Mouse (Mus musculus): ENCODE data around the gene Gab2. TPM values are rescaled to one million over a fixed set of nuclear protein-coding genes. Genes with fewer than 3 reads are reported as not detected.

The Gab2 gene
- total and polyA plus RNA-seq, 3 experiments, result 0.12 to 0.50 (median 0.30) TPM

- no peaks in the 10 kb centered on the region for H3K36me3 ChIP-seq (replicated peaks in 1 of 2; ENCODE audit: control insufficient read depth in 1 of 2, insufficient read depth in 1 of 2, low read length in 1 of 2)
- H3K4me1 ChIP-seq (ENCODE audit: control insufficient read depth in 1 of 2, insufficient read depth in 2 of 2), result peaks cover 10 to 27% of the 10 kb centered on the region in 2 experiments; a peak in 3 of 4 replicates
- no peaks in the 10 kb centered on the region for H3K27me3 ChIP-seq (replicated peaks)
- no peak for DNase-seq (ENCODE audit: extremely low read depth)
- in situ Hi-C loops (cut with MboI; ENCODE audit: low pct_ligation_motif_present, low pct_unique_long_range_greater_than_20kb, low sequenced_read_pairs) (no loop called here), dilution Hi-C loops (cut with MboI; ENCODE audit: extremely low pct_ligation_motif_present, extremely low pct_unique_long_range_greater_than_20kb, low sequenced_read_pairs) (no loop called here)
- no peak overlapping the region; the same call in 1 of the 2 replicates for H3K9ac ChIP-seq (ENCODE audit: insufficient read depth, low read depth)
- H3K79me2 ChIP-seq (replicated peaks; ENCODE audit: control insufficient read depth, extremely low read depth, insufficient read depth, poor library complexity, severe bottlenecking), result no peaks in the 10 kb centered on the region
- no peak overlapping the region for H3K4me2 ChIP-seq (ENCODE audit: insufficient read depth, low read depth, poor library complexity, severe bottlenecking)
- no peak overlapping the region for H3K4me3 ChIP-seq (replicated peaks in 1 of 3; ENCODE audit: low read depth in 2 of 3, low read length in 2 of 3, poor library complexity in 1 of 3)
- no peaks in the 10 kb centered on the region for H3K9me3 ChIP-seq (replicated peaks; ENCODE audit: low read length)
- TF ChIP-seq ELF1 (IDR thresholded peaks at IDR 0.05; ENCODE audit: low read depth, low read length) (no peak), ZMIZ1 (IDR thresholded peaks at IDR 0.05; ENCODE audit: low read depth, low read length) (no peak), TCF12 (IDR thresholded peaks at IDR 0.05; ENCODE audit: low read depth, low read length) (no peak), MAX (IDR thresholded peaks at IDR 0.05; ENCODE audit: low read length) (no peak), EP300 (IDR thresholded peaks at IDR 0.05; ENCODE audit: low read length) (no peak), KAT2A (IDR thresholded peaks at IDR 0.05; ENCODE audit: insufficient replicate concordance, low read length) (no peak), CTCF (conservative IDR thresholded peaks at IDR 0.05 in 1 of 2, IDR thresholded peaks at IDR 0.05 in 1 of 2; ENCODE audit: low read depth in 2 of 2, low read length in 2 of 2) (no peak), TBP (conservative IDR thresholded peaks at IDR 0.05; ENCODE audit: low read depth, low read length) (no peak), MAFK (IDR thresholded peaks at IDR 0.05; ENCODE audit: insufficient replicate concordance, low read length) (no peak), NELFE (IDR thresholded peaks at IDR 0.05; ENCODE audit: low read depth, low read length) (no peak), SIN3A (IDR thresholded peaks at IDR 0.05; ENCODE audit: low read length) (no peak), ZNF384 (IDR thresholded peaks at IDR 0.05; ENCODE audit: low read depth, low read length) (no peak), IRF4 (IDR thresholded peaks at IDR 0.05; ENCODE audit: low read depth, low read length) (no peak)
- no peak overlapping the region for H3K27ac ChIP-seq (ENCODE audit: insufficient read depth, low read depth)
Measured at GRCm38 (mm10) chr7:97301321-97301720, 219.9 kb downstream of the Gab2 start.

GRCm38 (mm10) chr7:97302261-97302660 lies 220.9 kb downstream of the Gab2 start:
- in situ Hi-C loops (cut with MboI; ENCODE audit: low pct_ligation_motif_present, low pct_unique_long_range_greater_than_20kb, low sequenced_read_pairs), result no loop called here
- no peak for DNase-seq (ENCODE audit: extremely low read depth)
- Histone ChIP-seq H3K9me3 (replicated peaks; ENCODE audit: low read length) (no peaks in the 10 kb centered on the region), H3K9ac (ENCODE audit: insufficient read depth, low read depth) (no peak overlapping the region), H3K4me3 (replicated peaks in 1 of 3; ENCODE audit: low read depth in 2 of 3, low read length in 2 of 3, poor library complexity in 1 of 3) (no peak overlapping the region), H3K36me3 (replicated peaks in 1 of 2; ENCODE audit: control insufficient read depth in 1 of 2, insufficient read depth in 1 of 2, low read length in 1 of 2) (no peaks in the 10 kb centered on the region), H3K27ac (ENCODE audit: insufficient read depth, low read depth) (no peak overlapping the region), H3K4me2 (ENCODE audit: insufficient read depth, low read depth, poor library complexity, severe bottlenecking) (no peak overlapping the region), H3K27me3 (replicated peaks) (no peaks in the 10 kb centered on the region), H3K79me2 (replicated peaks; ENCODE audit: control insufficient read depth, extremely low read depth, insufficient read depth, poor library complexity, severe bottlenecking) (no peaks in the 10 kb centered on the region), H3K4me1 (ENCODE audit: control insufficient read depth in 1 of 2, insufficient read depth in 2 of 2) (peaks cover 10 to 27% of the 10 kb centered on the region in 2 experiments; a peak in 3 of 4 replicates)
- TF ChIP-seq USF2 (conservative IDR thresholded peaks at IDR 0.05; ENCODE audit: low read depth, low read length) (no peak), JUN (IDR thresholded peaks at IDR 0.05; ENCODE audit: insufficient read depth, low read depth, low read length) (no peak), MEF2A (IDR thresholded peaks at IDR 0.05; ENCODE audit: borderline replicate concordance, low read depth, low read length) (no peak), IRF4 (IDR thresholded peaks at IDR 0.05; ENCODE audit: low read depth, low read length) (no peak), NRF1 (IDR thresholded peaks at IDR 0.05; ENCODE audit: low read depth, low read length) (no peak), UBTF (IDR thresholded peaks at IDR 0.05; ENCODE audit: low read depth, low read length) (no peak), JUND (conservative IDR thresholded peaks at IDR 0.05; ENCODE audit: low read depth, low read length) (no peak), EP300 (IDR thresholded peaks at IDR 0.05; ENCODE audit: low read length) (no peak), SMC3 (IDR thresholded peaks at IDR 0.05; ENCODE audit: low read depth, low read length) (no peak), BHLHE40 (IDR thresholded peaks at IDR 0.05; ENCODE audit: low read depth, low read length) (no peak), MYC (IDR thresholded peaks at IDR 0.05; ENCODE audit: low read depth, low read length) (no peak), SIN3A (IDR thresholded peaks at IDR 0.05; ENCODE audit: low read length) (no peak), ZNF384 (IDR thresholded peaks at IDR 0.05; ENCODE audit: low read depth, low read length) (no peak), CTCF (conservative IDR thresholded peaks at IDR 0.05 in 1 of 2, IDR thresholded peaks at IDR 0.05 in 1 of 2; ENCODE audit: low read depth in 2 of 2, low read length in 2 of 2) (no peak), MAZ (IDR thresholded peaks at IDR 0.05; ENCODE audit: low read depth, low read length) (no peak), TCF12 (IDR thresholded peaks at IDR 0.05; ENCODE audit: low read depth, low read length) (no peak), ZKSCAN1 (IDR thresholded peaks at IDR 0.05; ENCODE audit: borderline replicate concordance, low read depth, low read length) (no peak), MAFK (IDR thresholded peaks at IDR 0.05; ENCODE audit: insufficient replicate concordance, low read length) (no peak)
- dilution Hi-C loops (cut with MboI; ENCODE audit: extremely low pct_ligation_motif_present, extremely low pct_unique_long_range_greater_than_20kb, low sequenced_read_pairs), result no loop called here
